Comparison of ENCODE assay signal across 8 mouse cellular contexts in genomic region chr9:75408204-75408826, GRCm38 (mm10). TPM values are rescaled to one million over a fixed set of nuclear protein-coding genes. Genes with fewer than 3 reads are reported as not detected.
DNase-seq lines count a peak whose midpoint lies in the region; ATAC-seq and TF ChIP-seq lines count a peak whose summit lies in the region.

No protein-coding gene starts in this region.

- peaks cover 6% of the 10 kb centered on the region; the same call in 1 of the 2 replicates for H3K4me1 ChIP-seq in cerebellum, adult 2 months (ENCODE audit: control insufficient read depth, insufficient read depth, low read length)
- H3K4me1 ChIP-seq in testis, adult 2 months (ENCODE audit: control insufficient read depth, insufficient read depth, low read length), result peaks cover 6% of the 10 kb centered on the region
- H3K4me1 ChIP-seq in intestine, postnatal 0 days (replicated peaks; ENCODE audit: control insufficient read depth, insufficient read depth, low read length), result peaks cover 9% of the 10 kb centered on the region; the same call in 1 of the 2 replicates
- peaks cover 23% of the 10 kb centered on the region; the same call in 1 of the 2 replicates for H3K4me1 ChIP-seq in neural tube, embryonic 14.5 days (ENCODE audit: control insufficient read depth, insufficient read depth, low read length)

- WGBS in cerebellum, adult 2 months, result 1% methylated on average over 11 of the region's 11 CpGs
- WGBS in intestine, postnatal 0 days, result 4% methylated on average over 11 of the region's 11 CpGs
- WGBS in neural tube, embryonic 14.5 days, result under 1% methylated on average over 11 of the region's 11 CpGs

- H3K4me2 ChIP-seq in intestine, postnatal 0 days (replicated peaks; ENCODE audit: low read depth), result peak overlapping the region; percentile 72
- peak overlapping the region; percentile 70 for H3K4me2 ChIP-seq in neural tube, embryonic 14.5 days (ENCODE audit: low read depth, low read length)

- no peak for TF ChIP-seq POLR2A in cerebellum, adult 2 months (IDR thresholded peaks at IDR 0.05; ENCODE audit: borderline replicate concordance, insufficient read depth, low read length)
- TF ChIP-seq POLR2A in testis, adult 2 months (IDR thresholded peaks at IDR 0.05; ENCODE audit: control insufficient read depth, low read depth, low read length), result no peak

- peak overlapping the region; percentile 83 for H3K4me3 ChIP-seq in cerebellum, adult 2 months (replicated peaks; ENCODE audit: insufficient read depth, low read depth, low read length)
- H3K4me3 ChIP-seq in testis, adult 2 months (ENCODE audit: control insufficient read depth, low read depth, low read length), result peak overlapping the region; percentile 86
- peak overlapping the region; percentile 92 for H3K4me3 ChIP-seq in intestine, postnatal 0 days (ENCODE audit: low read depth, low read length)
- peak overlapping the region; percentile 83 for H3K4me3 ChIP-seq in neural tube, embryonic 14.5 days (ENCODE audit: low read depth, low read length)

- H3K27me3 ChIP-seq in cerebellum, adult 2 months (ENCODE audit: control insufficient read depth, insufficient read depth, low read length), result no peaks in the 10 kb centered on the region
- no peaks in the 10 kb centered on the region for H3K27me3 ChIP-seq in testis, adult 2 months (ENCODE audit: control insufficient read depth, insufficient read depth, low read length)
- no peaks in the 10 kb centered on the region for H3K27me3 ChIP-seq in intestine, postnatal 0 days (replicated peaks; ENCODE audit: control insufficient read depth, insufficient read depth, low read length)
- H3K27me3 ChIP-seq in neural tube, embryonic 14.5 days (ENCODE audit: control insufficient read depth, insufficient read depth, low read length), result no peaks in the 10 kb centered on the region

- H3K36me3 ChIP-seq in testis, adult 2 months (ENCODE audit: control insufficient read depth, insufficient read depth, low read length), result peaks cover 7% of the 10 kb centered on the region
- no peaks in the 10 kb centered on the region for H3K36me3 ChIP-seq in intestine, postnatal 0 days (ENCODE audit: control insufficient read depth, insufficient read depth)
- H3K36me3 ChIP-seq in neural tube, embryonic 14.5 days (ENCODE audit: control insufficient read depth, insufficient read depth, low read length), result no peaks in the 10 kb centered on the region

- peak in 1 of 2 experiments; percentile 50 for DNase-seq in cerebellum, adult 2 months
- no peak for DNase-seq in testis, postnatal 10 days (ENCODE audit: low spot score)
- no peak for DNase-seq in layer of hippocampus, postnatal 10 days (ENCODE audit: low spot score in 2 of 2)
- no peak for DNase-seq in adrenal gland, postnatal 36 days

- TF ChIP-seq CTCF in cerebellum, adult 2 months (IDR thresholded peaks at IDR 0.05; ENCODE audit: borderline replicate concordance, insufficient read depth, low read depth, low read length), result no peak
- TF ChIP-seq CTCF in testis, adult 2 months (IDR thresholded peaks at IDR 0.05; ENCODE audit: control insufficient read depth, insufficient read depth, insufficient replicate concordance, low read depth, low read length), result no peak
- TF ChIP-seq CTCF in intestine, postnatal 0 days (IDR thresholded peaks at IDR 0.05; ENCODE audit: low read depth), result no peak

- peak overlapping the region; percentile 97 for H3K9ac ChIP-seq in intestine, postnatal 0 days (ENCODE audit: low read depth, low read length)
- peak overlapping the region; percentile 92 for H3K9ac ChIP-seq in neural tube, embryonic 14.5 days (replicated peaks; ENCODE audit: low read depth, low read length)

- H3K27ac ChIP-seq in cerebellum, adult 2 months (ENCODE audit: insufficient read depth, low read length), result peak overlapping the region; percentile 42; the same call in 1 of the 2 replicates
- H3K27ac ChIP-seq in testis, adult 2 months (ENCODE audit: control insufficient read depth, insufficient read depth, low read depth, low read length), result peak overlapping the region; percentile 100
- H3K27ac ChIP-seq in intestine, postnatal 0 days (ENCODE audit: low read depth, low read length), result no peak overlapping the region
- H3K27ac ChIP-seq in neural tube, embryonic 14.5 days (ENCODE audit: low read depth, low read length), result no peak overlapping the region

- no peaks in the 10 kb centered on the region for H3K9me3 ChIP-seq in intestine, postnatal 0 days (ENCODE audit: control insufficient read depth)
- H3K9me3 ChIP-seq in neural tube, embryonic 14.5 days (ENCODE audit: control insufficient read depth, low read length), result no peaks in the 10 kb centered on the region

- no peak for ATAC-seq in cerebellum, adult (ENCODE audit: insufficient number of reproducible peaks, low FRiP score, low TSS enrichment)
- no peak for ATAC-seq in intestine, postnatal 0 days
- no peak for ATAC-seq in neural tube, embryonic 14.5 days (ENCODE audit: low read depth)

RNA-seq across cellular contexts. Expression of gene Mapk6, which starts 1.5 kb away (rescaled TPM):
- 71.3 and 76.0 TPM in 2 replicates for polyA plus RNA-seq in cerebellum, adult 2 months (2012; rRNA removed)
- polyA plus RNA-seq in testis, adult 2 months (2012; rRNA removed), result 204 and 209 TPM in 2 replicates
- 36.6 and 39.2 TPM in 2 replicates for polyA plus RNA-seq in intestine, postnatal 0 days (2015; fragmentation: Nextera tagmentation; extraction: Ambion mirVana)
- 186 and 191 TPM in 2 replicates for polyA plus RNA-seq in neural tube, embryonic 14.5 days (2014; fragmentation: Nextera tagmentation; extraction: Ambion mirVana)
- total RNA-seq in layer of hippocampus, postnatal 10 days (2021), result 10 to 100 TPM; 55.7 to 57.8 TPM
- total RNA-seq in adrenal gland, postnatal 36 days (2021), result 10 to 100 TPM; 36.2 to 49.2 TPM

RNA-seq across cellular contexts. Expression of gene Leo1, which starts 33.0 kb away (rescaled TPM):
- 26.9 and 31.6 TPM in 2 replicates for polyA plus RNA-seq in cerebellum, adult 2 months (2012; rRNA removed)
- polyA plus RNA-seq in testis, adult 2 months (2012; rRNA removed), result 12.2 and 13.6 TPM in 2 replicates
- 14.7 and 16.3 TPM in 2 replicates for polyA plus RNA-seq in intestine, postnatal 0 days (2015; fragmentation: Nextera tagmentation; extraction: Ambion mirVana)
- 40.7 and 40.8 TPM in 2 replicates for polyA plus RNA-seq in neural tube, embryonic 14.5 days (2014; fragmentation: Nextera tagmentation; extraction: Ambion mirVana)
- 10 to 100 TPM; 27.9 to 29.7 TPM for total RNA-seq in layer of hippocampus, postnatal 10 days (2021)
- total RNA-seq in adrenal gland, postnatal 36 days (2021), result 10 to 100 TPM; 18.6 to 29.9 TPM

Comparison
In these comparisons a context has a peak if more than half of its experiments do, and no peak if none do; other contexts are left out.
1. H3K27ac ChIP-seq: peak in cerebellum, adult 2 months (single experiment) and testis, adult 2 months (single experiment); none in intestine, postnatal 0 days (single experiment) and neural tube, embryonic 14.5 days (single experiment).
2. Peak in every context shown above with its lines, with median percentiles within 50 percentile points of each other: H3K4me3 ChIP-seq.